Mouse (Mus musculus) ES-E14 (cell line): Measurements from ENCODE around the gene Wnk2. TPM values are rescaled to one million over a fixed set of nuclear protein-coding genes. Genes with fewer than 3 reads are reported as not detected.

Source experiments
- DNase-seq: peaks from one replicate; pipeline ENCODE4 v3.0.0-alpha.2; 2013; ENCODE audit warnings: low read depth, low spot score
- H3K27ac ChIP-seq: 2 replicates; pipeline ENCODE4 v1.5.1; 2012; ENCODE audit warnings: low read depth, mild to moderate bottlenecking, low read length, moderate library complexity, mixed read lengths; ENCODE audit not compliant: poor library complexity, insufficient read depth, severe bottlenecking
- H3K36me3 ChIP-seq: 2 replicates; pipeline ENCODE4 v1.6.1; 2012; ENCODE audit warnings: mild to moderate bottlenecking, low read length, moderate library complexity, mixed read lengths; ENCODE audit not compliant: control insufficient read depth, poor library complexity, insufficient read depth, severe bottlenecking
- H3K4me1 ChIP-seq, 2 experiments: fragments of 150-350 bp in 1 of 2; sonication (generic) in 1 of 2; 2 replicates each; pipeline ENCODE4 v1.6.1; 2012; ENCODE audit warnings: low read length in 2 of 2, mild to moderate bottlenecking in 1 of 2, mixed read lengths in 1 of 2; ENCODE audit not compliant: control insufficient read depth in 2 of 2, insufficient read depth in 2 of 2, poor library complexity in 1 of 2
- H3K4me3 ChIP-seq, 2 experiments: fragments of 150-350 bp in 1 of 2; sonication (generic) in 1 of 2; 2 replicates each; pipeline ENCODE4 v1.5.1; 2012; ENCODE audit warnings: low read length in 2 of 2, low read depth in 1 of 2, mild to moderate bottlenecking in 1 of 2, mixed read lengths in 1 of 2; ENCODE audit not compliant: insufficient read depth in 1 of 2, poor library complexity in 1 of 2, severe bottlenecking in 1 of 2
- H3K9ac ChIP-seq: 2 replicates; pipeline ENCODE4 v1.6.1; 2012; ENCODE audit warnings: low read depth, mild to moderate bottlenecking, low read length, mixed read lengths; ENCODE audit not compliant: poor library complexity, insufficient read depth, severe bottlenecking
- H3K9me3 ChIP-seq: fragments of 150-350 bp; sonication (generic); 2 replicates; pipeline ENCODE4 v1.6.1; 2012; ENCODE audit warnings: low read depth, mild to moderate bottlenecking, low read length; ENCODE audit not compliant: control insufficient read depth, insufficient read depth
- CHD2 ChIP-seq: IDR thresholded peaks from 2 replicates; pipeline ENCODE4 v1.6.1; 2014; ENCODE audit warnings: mild to moderate bottlenecking, low read depth, low read length, inconsistent platforms
- HCFC1 ChIP-seq: IDR thresholded peaks from 2 replicates; pipeline ENCODE4 v1.6.1; 2012; ENCODE audit warnings: low read length, inconsistent platforms, borderline replicate concordance; ENCODE audit not compliant: insufficient read depth
- MAFK ChIP-seq: IDR thresholded peaks from 2 replicates; pipeline ENCODE4 v1.6.1; 2014; ENCODE audit warnings: mild to moderate bottlenecking, low read depth, low read length, inconsistent platforms; ENCODE audit not compliant: insufficient read depth
- ZC3H11A ChIP-seq: IDR thresholded peaks from 2 replicates; pipeline ENCODE4 v1.6.1; 2012; ENCODE audit warnings: low read depth, mild to moderate bottlenecking, inconsistent platforms, low read length, borderline replicate concordance
- ZNF384 ChIP-seq: IDR thresholded peaks from 2 replicates; pipeline ENCODE4 v1.6.1; 2012; ENCODE audit warnings: low read depth, low read length, inconsistent platforms
- in situ Hi-C, 2 experiments: fragments of 600-800 bp; cut with MboI; formaldehyde crosslinking; loops; one replicate each; pipeline ENCODE4 v1.15.1; 2025; ENCODE audit warnings: low sequenced_read_pairs in 2 of 2, inconsistent platforms in 1 of 2; ENCODE audit not compliant: unreplicated experiment in 2 of 2
- total RNA-seq: library from RNA; depleted of rRNA; stranded (reverse); fragments of 300-350 nt; gene quantifications from 2 replicates; pipeline ENCODE4 v1.2.3, GENCODE M21; 2012

Wnk2 gene
- total RNA-seq, 1 experiment, result 1.6 TPM

GRCm38 (mm10) chr13:49017375-49017774 lies 130.4 kb downstream of the Wnk2 start:
- no peak for DNase-seq
- no peaks in the 10 kb centered on the region for H3K36me3 ChIP-seq
- H3K9me3 ChIP-seq, result no peaks in the 10 kb centered on the region
- in situ Hi-C loops, result loop anchor here (10.0 to 25.0 kb wide), 2 partner anchors 355 to 363 kb away; partner anchors contain the start of gene Barx1 (in 1 of the 2)
- H3K4me1 ChIP-seq, result peaks cover 5 to 18% of the 10 kb centered on the region in 2 experiments
- TF ChIP-seq CHD2 (no peak), ZC3H11A (no peak), HCFC1 (no peak), ZNF384 (no peak), MAFK (no peak)
- H3K27ac ChIP-seq, result no peak overlapping the region
- no peak overlapping the region for H3K4me3 ChIP-seq
- H3K9ac ChIP-seq, result no peak overlapping the region

- TF ChIP-seq HCFC1 (no peak), ZC3H11A (no peak), CHD2 (no peak), MAFK (no peak), ZNF384 (no peak)
- no peak for DNase-seq
- peak overlapping the region; percentile 1 to 2; a peak in 1 of 4 replicates for H3K4me3 ChIP-seq
- peak overlapping the region; percentile 97; the same call in 1 of the 2 replicates for H3K27ac ChIP-seq
- peaks cover 5 to 20% of the 10 kb centered on the region in 2 experiments for H3K4me1 ChIP-seq
- H3K36me3 ChIP-seq, result no peaks in the 10 kb centered on the region
- no peaks in the 10 kb centered on the region for H3K9me3 ChIP-seq
- peak overlapping the region; percentile 53; the same call in 1 of the 2 replicates for H3K9ac ChIP-seq
- in situ Hi-C loops, result loop anchor here (10.0 to 25.0 kb wide), 2 partner anchors 354 to 362 kb away; partner anchors contain the start of gene Barx1 (in 1 of the 2)
Observed at GRCm38 (mm10) chr13:49016311-49016761, 131.5 kb downstream of the Wnk2 start.

- Histone ChIP-seq H3K9me3 (no peaks in the 10 kb centered on the region), H3K9ac (peak overlapping the region; percentile 70), H3K4me1 (peaks cover 5 to 20% of the 10 kb centered on the region in 2 experiments), H3K4me3 (peak overlapping the region; percentile 39 to 57; a peak in 3 of 4 replicates), H3K27ac (peak overlapping the region; percentile 97), H3K36me3 (no peaks in the 10 kb centered on the region)
- DNase-seq, result peak; percentile 78
- in situ Hi-C loops, result loop anchor here (10.0 to 25.0 kb wide), 2 partner anchors 353 to 361 kb away; partner anchors contain the start of gene Barx1 (in 1 of the 2)
- peak; percentile 61; the same call in 1 of the 2 replicates for TF ChIP-seq ZNF384
- no peak for TF ChIP-seq CHD2
- TF ChIP-seq MAFK, result no peak
- TF ChIP-seq HCFC1, result no peak
- TF ChIP-seq ZC3H11A, result no peak
Observed at GRCm38 (mm10) chr13:49015366-49016306, 132.2 kb downstream of the Wnk2 start.

- peak; percentile 61 for DNase-seq
- H3K4me1 ChIP-seq, result peaks cover 3 to 14% of the 10 kb centered on the region in 2 experiments
- H3K9me3 ChIP-seq, result no peaks in the 10 kb centered on the region
- in situ Hi-C loops, result loop anchor here (10.0 to 25.0 kb wide), 2 partner anchors 351 to 358 kb away; partner anchors contain the start of gene Barx1 (in 1 of the 2)
- H3K27ac ChIP-seq, result peak overlapping the region; percentile 97
- TF ChIP-seq ZC3H11A (no peak), HCFC1 (peak; percentile 19; the same call in 1 of the 2 replicates), CHD2 (0 out of 2 replicates have a peak, but pooled peaks have one; percentile 60), ZNF384 (no peak), MAFK (no peak)
- H3K9ac ChIP-seq, result peak overlapping the region; percentile 69
- H3K36me3 ChIP-seq, result no peaks in the 10 kb centered on the region
- H3K4me3 ChIP-seq, result peak overlapping the region; percentile 17 to 51; a peak in 2 of 4 replicates
Observed at GRCm38 (mm10) chr13:49013206-49013794, 134.5 kb downstream of the Wnk2 start.
